Mouse (Mus musculus): ENCODE measurements around the gene Lamtor2. TPM values are rescaled to one million over a fixed set of nuclear protein-coding genes. Genes with fewer than 3 reads are reported as not detected.

The Lamtor2 gene
- total and polyA plus RNA-seq, 2 experiments from 2014 or later: 66.0 to 187 TPM

DNA sequence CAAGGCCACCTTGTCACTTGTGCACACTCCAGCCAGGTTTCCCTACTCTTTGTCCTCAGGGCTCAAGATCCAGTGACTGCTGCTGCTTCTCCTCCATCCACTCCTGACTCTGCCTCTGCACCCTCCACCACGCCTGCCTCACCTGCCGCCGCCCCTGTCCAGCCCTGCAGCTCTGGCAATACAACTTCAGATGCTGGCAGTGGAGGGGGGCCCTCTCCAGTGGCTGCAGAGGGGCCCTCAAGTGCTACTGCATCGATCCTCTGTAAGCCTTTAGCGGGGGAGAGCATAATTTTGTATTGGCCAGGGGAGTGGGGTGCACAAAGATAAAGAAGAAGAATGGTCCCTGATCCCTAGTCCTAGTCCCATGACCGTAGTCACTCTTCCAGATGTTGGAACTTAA, 2.9 kb upstream of the Lamtor2 start:
- no peaks in the 10 kb centered on the region for H3K9me3 ChIP-seq (ENCODE audit: low read length)
- H3K4me1 ChIP-seq (ENCODE audit: insufficient read depth, low read length): no peaks in the 10 kb centered on the region
- ATAC-seq (ENCODE audit: low FRiP score) (no peak), DNase-seq (ENCODE audit: low spot score) (no peak)
- H3K36me3 ChIP-seq (ENCODE audit: insufficient read depth, low read length): peaks cover 41% of the 10 kb centered on the region
- H3K27ac ChIP-seq (ENCODE audit: low read depth, low read length): no peak overlapping the region
- no peak overlapping the region for H3K9ac ChIP-seq (replicated peaks; ENCODE audit: low read length, poor library complexity, severe bottlenecking)
- no peak overlapping the region for H3K4me2 ChIP-seq (ENCODE audit: low read depth, low read length, poor library complexity, severe bottlenecking)
- H3K27me3 ChIP-seq (ENCODE audit: insufficient read depth, low read length): no peaks in the 10 kb centered on the region
- TF ChIP-seq CTCF (IDR thresholded peaks at IDR 0.05): no peak
- H3K4me3 ChIP-seq (ENCODE audit: low read depth, low read length): no peak overlapping the region
- 97% methylated on average over 6 of the region's 6 CpGs for WGBS

GRCm38 (mm10) chr3:88555069-88555605, 2.3 kb upstream of the Lamtor2 start:
- peak overlapping the region; percentile 70 for H3K4me2 ChIP-seq (ENCODE audit: low read depth, low read length, poor library complexity, severe bottlenecking)
- no peaks in the 10 kb centered on the region for H3K27me3 ChIP-seq (ENCODE audit: insufficient read depth, low read length)
- ATAC-seq (ENCODE audit: low FRiP score) (no peak), DNase-seq (ENCODE audit: low spot score) (no peak)
- no peak overlapping the region for H3K4me3 ChIP-seq (ENCODE audit: low read depth, low read length)
- H3K9me3 ChIP-seq (ENCODE audit: low read length): no peaks in the 10 kb centered on the region
- no peak for TF ChIP-seq CTCF (IDR thresholded peaks at IDR 0.05)
- H3K4me1 ChIP-seq (ENCODE audit: insufficient read depth, low read length): no peaks in the 10 kb centered on the region
- 78% methylated on average over 5 of the region's 5 CpGs for WGBS
- no peak overlapping the region for H3K27ac ChIP-seq (ENCODE audit: low read depth, low read length)
- H3K36me3 ChIP-seq (ENCODE audit: insufficient read depth, low read length): peaks cover 36% of the 10 kb centered on the region
- peak overlapping the region; percentile 33; the same call in 1 of the 2 replicates for H3K9ac ChIP-seq (replicated peaks; ENCODE audit: low read length, poor library complexity, severe bottlenecking)

- Histone ChIP-seq H3K36me3 (ENCODE audit: insufficient read depth, low read length) (peaks cover 27% of the 10 kb centered on the region), H3K27me3 (ENCODE audit: insufficient read depth, low read length) (no peaks in the 10 kb centered on the region), H3K27ac (ENCODE audit: low read depth, low read length) (peak overlapping the region; percentile 89), H3K4me2 (ENCODE audit: low read depth, low read length, poor library complexity, severe bottlenecking) (peak overlapping the region; percentile 70), H3K4me1 (ENCODE audit: insufficient read depth, low read length) (no peaks in the 10 kb centered on the region), H3K4me3 (ENCODE audit: low read depth, low read length) (peak overlapping the region; percentile 77), H3K9ac (replicated peaks; ENCODE audit: low read length, poor library complexity, severe bottlenecking) (peak overlapping the region; percentile 86), H3K9me3 (ENCODE audit: low read length) (no peaks in the 10 kb centered on the region)
- DNase-seq (ENCODE audit: low spot score) (peak; percentile 66), ATAC-seq (ENCODE audit: low FRiP score) (peak; percentile 32)
- under 1% methylated on average over 40 of the region's 41 CpGs for WGBS
- peak; percentile 37; the same call in 1 of the 2 replicates for TF ChIP-seq CTCF (IDR thresholded peaks at IDR 0.05)
Measured at GRCm38 (mm10) chr3:88553880-88554586, 1.2 kb upstream of the Lamtor2 start.

DNA sequence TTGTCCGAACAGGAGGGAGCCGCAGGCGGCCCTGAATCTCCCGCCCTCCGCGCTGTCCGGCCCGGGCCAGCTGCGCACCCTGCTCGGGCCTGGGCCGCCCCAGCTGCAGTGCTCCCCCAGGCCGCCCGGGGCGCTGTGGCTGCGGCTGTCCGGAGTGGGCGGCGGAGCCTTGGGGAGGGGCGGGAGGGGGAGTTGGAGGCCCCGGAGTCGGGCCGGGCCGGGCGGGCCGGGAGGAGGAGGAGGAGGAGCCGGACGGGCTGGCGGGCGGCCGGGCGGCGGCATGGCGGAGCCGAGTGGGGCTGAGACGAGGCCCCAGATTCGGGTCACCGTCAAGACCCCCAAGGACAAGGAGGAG, 628 bp upstream of the Lamtor2 start, which contains the start of gene Ubqln4:
Ubqln4 (plus strand) TSS at position 234 of the 355 bp plus-strand sequence.
- DNase-seq (ENCODE audit: low spot score) (peak; percentile 91), ATAC-seq (ENCODE audit: low FRiP score) (peak; percentile 89)
- peak; percentile 75 for TF ChIP-seq CTCF (IDR thresholded peaks at IDR 0.05)
- peak within 1 kb of the TSS; percentile 77 for H3K4me3 ChIP-seq (ENCODE audit: low read depth, low read length)
- H3K27me3 ChIP-seq (ENCODE audit: insufficient read depth, low read length): no peaks in the 10 kb centered on the region
- H3K9ac ChIP-seq (replicated peaks; ENCODE audit: low read length, poor library complexity, severe bottlenecking): peak within 1 kb of the TSS; percentile 86
- no peaks in the 10 kb centered on the region for H3K4me1 ChIP-seq (ENCODE audit: insufficient read depth, low read length)
- peaks cover 27% of the 10 kb centered on the region for H3K36me3 ChIP-seq (ENCODE audit: insufficient read depth, low read length)
- peak within 1 kb of the TSS; percentile 89 for H3K27ac ChIP-seq (ENCODE audit: low read depth, low read length)
- H3K4me2 ChIP-seq (ENCODE audit: low read depth, low read length, poor library complexity, severe bottlenecking): peak within 1 kb of the TSS; percentile 70
- H3K9me3 ChIP-seq (ENCODE audit: low read length): no peaks in the 10 kb centered on the region
- WGBS: under 1% methylated on average over 25 of the region's 37 CpGs

DNA sequence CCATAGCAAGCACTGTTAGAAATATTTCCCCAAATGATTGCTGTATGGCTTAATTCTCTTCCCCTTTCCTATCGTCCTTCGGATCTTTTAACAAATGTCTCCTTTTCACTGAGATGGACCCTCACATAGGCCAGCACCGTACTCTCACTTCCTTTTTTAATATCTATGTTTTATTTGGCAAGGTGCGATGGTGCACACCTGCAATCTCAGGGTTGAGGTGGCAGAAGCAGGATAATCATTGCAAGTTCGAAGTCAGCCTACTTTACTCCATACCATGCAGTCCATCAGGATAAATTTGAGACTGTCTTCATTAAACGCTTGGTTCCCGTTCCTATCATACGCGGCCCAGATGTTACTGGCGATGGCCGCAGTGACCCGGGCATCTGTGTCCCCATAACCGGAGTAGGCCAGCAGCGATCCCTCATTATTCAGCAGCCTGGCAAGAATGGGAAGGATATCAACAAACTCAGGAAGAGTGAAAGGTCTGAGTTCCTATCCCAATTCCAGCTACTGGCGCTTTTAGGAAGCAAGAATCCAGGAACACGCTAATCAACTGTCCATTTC, 710 bp downstream of the Lamtor2 start:
- WGBS: 23% methylated on average over 16 of the region's 16 CpGs
- Histone ChIP-seq H3K36me3 (ENCODE audit: insufficient read depth, low read length) (peaks cover 14% of the 10 kb centered on the region; the same call in 1 of the 2 replicates), H3K4me2 (ENCODE audit: low read depth, low read length, poor library complexity, severe bottlenecking) (peak overlapping the region; percentile 70), H3K27me3 (ENCODE audit: insufficient read depth, low read length) (no peaks in the 10 kb centered on the region), H3K27ac (ENCODE audit: low read depth, low read length) (peak overlapping the region; percentile 89), H3K4me1 (ENCODE audit: insufficient read depth, low read length) (no peaks in the 10 kb centered on the region), H3K9ac (replicated peaks; ENCODE audit: low read length, poor library complexity, severe bottlenecking) (peak overlapping the region; percentile 86), H3K4me3 (ENCODE audit: low read depth, low read length) (peak overlapping the region; percentile 77), H3K9me3 (ENCODE audit: low read length) (no peaks in the 10 kb centered on the region)
- 0 out of 2 replicates have a peak, but pooled peaks have one; percentile 5 for TF ChIP-seq CTCF (IDR thresholded peaks at IDR 0.05)
- no peak for DNase-seq (ENCODE audit: low spot score)
- no peak for ATAC-seq (ENCODE audit: low FRiP score)

DNA sequence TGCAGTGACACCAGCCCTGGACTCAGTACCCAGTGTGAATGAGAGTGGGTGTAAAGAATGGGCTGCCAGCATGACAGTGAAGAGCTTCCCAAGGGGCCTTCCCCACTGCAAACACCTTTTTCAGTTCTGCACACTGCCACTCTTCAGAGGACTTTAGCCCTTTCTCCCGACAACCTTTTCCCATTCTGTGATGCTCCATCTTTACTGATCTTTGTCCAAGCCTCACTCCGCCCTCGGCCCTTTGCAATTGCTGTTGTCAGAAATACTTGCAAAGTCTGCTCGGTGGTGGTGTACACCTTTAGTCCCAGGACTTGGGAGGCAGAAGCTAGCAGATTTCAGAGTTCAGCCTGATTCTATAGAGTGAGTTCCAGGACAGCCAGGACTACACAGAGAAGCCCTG, 1.3 kb downstream of the Lamtor2 start:
- peak overlapping the region; percentile 70 for H3K4me2 ChIP-seq (ENCODE audit: low read depth, low read length, poor library complexity, severe bottlenecking)
- no peak overlapping the region for H3K9ac ChIP-seq (replicated peaks; ENCODE audit: low read length, poor library complexity, severe bottlenecking)
- no peak overlapping the region for H3K4me3 ChIP-seq (ENCODE audit: low read depth, low read length)
- H3K9me3 ChIP-seq (ENCODE audit: low read length): no peaks in the 10 kb centered on the region
- 87% methylated on average over 4 of the region's 4 CpGs for WGBS
- H3K27ac ChIP-seq (ENCODE audit: low read depth, low read length): no peak overlapping the region
- DNase-seq (ENCODE audit: low spot score): no peak
- H3K4me1 ChIP-seq (ENCODE audit: insufficient read depth, low read length): no peaks in the 10 kb centered on the region
- no peaks in the 10 kb centered on the region for H3K27me3 ChIP-seq (ENCODE audit: insufficient read depth, low read length)
- ATAC-seq (ENCODE audit: low FRiP score): no peak
- H3K36me3 ChIP-seq (ENCODE audit: insufficient read depth, low read length): peaks cover 9% of the 10 kb centered on the region; the same call in 1 of the 2 replicates
- no peak for TF ChIP-seq CTCF (IDR thresholded peaks at IDR 0.05)
